Mouse (Mus musculus) forebrain, embryonic 14.5 days (tissue): ENCODE measurements around the gene Ngdn. TPM values are rescaled to one million over a fixed set of nuclear protein-coding genes. Genes with fewer than 3 reads are reported as not detected.
A peak's percentile ranks its signal among the peaks of the same experiment; 100 is the strongest.

Experiments
- ATAC-seq: fragments of 200-750 bp; cut with Nextera tagmentation; 2 replicates; pipeline ENCODE4 v1.8.0; 2017; ENCODE audit warnings: mild to moderate bottlenecking, moderate library complexity
- DNase-seq: peaks from one replicate; pipeline ENCODE4 v3.0.0-alpha.2; 2015; ENCODE audit warnings: low spot score
- H3K27ac ChIP-seq: fragments of 300-500 bp; sonication (generic); 2 replicates; pipeline ENCODE4 v1.5.1; 2014; ENCODE audit warnings: low read depth, mild to moderate bottlenecking, control low read depth, low read length, moderate library complexity
- H3K27me3 ChIP-seq: fragments of 300-500 bp; sonication (generic); replicated peaks from 2 replicates; pipeline ENCODE4 v1.6.1; 2014; ENCODE audit warnings: low read length, control low read depth, mixed read lengths; ENCODE audit not compliant: control insufficient read depth, insufficient read depth
- H3K36me3 ChIP-seq: fragments of 300-500 bp; sonication (generic); 2 replicates; pipeline ENCODE4 v1.6.1; 2014; ENCODE audit warnings: low read length, control low read depth; ENCODE audit not compliant: control insufficient read depth, insufficient read depth
- H3K4me1 ChIP-seq: fragments of 300-500 bp; sonication (generic); 2 replicates; pipeline ENCODE4 v1.6.1; 2014; ENCODE audit warnings: antibody characterized with exemption, low read length, control low read depth; ENCODE audit not compliant: control insufficient read depth, insufficient read depth
- H3K4me2 ChIP-seq: fragments of 300-500 bp; sonication (generic); 2 replicates; pipeline ENCODE4 v1.6.1; 2014; ENCODE audit warnings: mild to moderate bottlenecking, control low read depth, low read length
- H3K4me3 ChIP-seq: fragments of 300-500 bp; sonication (generic); 2 replicates; pipeline ENCODE4 v1.5.1; 2014; ENCODE audit warnings: low read depth, low read length, control low read depth
- H3K9ac ChIP-seq: fragments of 300-500 bp; sonication (generic); 2 replicates; pipeline ENCODE4 v1.6.1; 2014; ENCODE audit warnings: mild to moderate bottlenecking, low read length, control low read depth, moderate library complexity
- H3K9me3 ChIP-seq: fragments of 300-500 bp; sonication (generic); replicated peaks from 2 replicates; pipeline ENCODE4 v1.6.1; 2016; ENCODE audit warnings: low read length, control low read depth, mixed read lengths; ENCODE audit not compliant: control insufficient read depth
- WGBS: fragments of 180-500 bp; shearing (Covaris S2); extraction: QIAGEN DNeasy Blood & Tissue Kit; methylation state at CpG from one replicate; pipeline ENCODE4 v1.1.7; 2014; 5-methylcytosine and 5-hydroxymethylcytosine counted together
- polyA plus RNA-seq: library from polyadenylated mRNA; unstranded; fragments of >200 nt; fragmentation: Nextera tagmentation; extraction: Ambion mirVana; gene quantifications from 2 replicates; pipeline ENCODE4 v1.2.1, GENCODE M21; 2014

The Ngdn gene
- polyA plus RNA-seq, 1 experiment from 2014 or later: 64.1 TPM

GRCm38 (mm10) chr14:55003878-55004855 lies 11.1 kb upstream of the Ngdn start:
- Histone ChIP-seq H3K4me3 (no peak overlapping the region), H3K4me2 (no peak overlapping the region), H3K27me3 (no peaks in the 10 kb centered on the region), H3K36me3 (no peaks in the 10 kb centered on the region), H3K27ac (no peak overlapping the region), H3K9me3 (no peaks in the 10 kb centered on the region), H3K4me1 (peaks cover 11% of the 10 kb centered on the region), H3K9ac (no peak overlapping the region)
- ATAC-seq (0 out of 2 replicates have a peak, but pooled peaks have one; percentile 23), DNase-seq (peak; percentile 51)
- WGBS: 61% methylated on average over 18 of the region's 18 CpGs

GRCm38 (mm10) chr14:55005506-55005905 lies 9.7 kb upstream of the Ngdn start:
- H3K27me3 ChIP-seq: no peaks in the 10 kb centered on the region
- no peaks in the 10 kb centered on the region for H3K36me3 ChIP-seq
- DNase-seq (no peak), ATAC-seq (no peak)
- no peaks in the 10 kb centered on the region for H3K9me3 ChIP-seq
- H3K4me3 ChIP-seq: no peak overlapping the region
- H3K4me2 ChIP-seq: no peak overlapping the region
- no peak overlapping the region for H3K9ac ChIP-seq
- peaks cover 11% of the 10 kb centered on the region for H3K4me1 ChIP-seq
- WGBS: 86% methylated on average over 2 of the region's 2 CpGs
- no peak overlapping the region for H3K27ac ChIP-seq

GRCm38 (mm10) chr14:55005967-55006366 lies 9.3 kb upstream of the Ngdn start:
- H3K9ac ChIP-seq: no peak overlapping the region
- H3K27ac ChIP-seq: no peak overlapping the region
- DNase-seq (no peak), ATAC-seq (no peak)
- peaks cover 11% of the 10 kb centered on the region for H3K4me1 ChIP-seq
- 76% methylated on average over 8 of the region's 8 CpGs for WGBS
- H3K9me3 ChIP-seq: no peaks in the 10 kb centered on the region
- H3K4me3 ChIP-seq: no peak overlapping the region
- no peaks in the 10 kb centered on the region for H3K36me3 ChIP-seq
- no peaks in the 10 kb centered on the region for H3K27me3 ChIP-seq
- no peak overlapping the region for H3K4me2 ChIP-seq

GRCm38 (mm10) chr14:55006541-55006940 lies 8.7 kb upstream of the Ngdn start:
- Histone ChIP-seq H3K27me3 (no peaks in the 10 kb centered on the region), H3K9ac (no peak overlapping the region), H3K4me3 (no peak overlapping the region), H3K4me2 (no peak overlapping the region), H3K9me3 (no peaks in the 10 kb centered on the region), H3K4me1 (peaks cover 11% of the 10 kb centered on the region), H3K36me3 (no peaks in the 10 kb centered on the region), H3K27ac (no peak overlapping the region)
- ATAC-seq (no peak), DNase-seq (no peak)
- WGBS: 81% methylated on average over 3 of the region's 3 CpGs

GRCm38 (mm10) chr14:55007120-55007908 lies 7.9 kb upstream of the Ngdn start:
- DNase-seq (no peak), ATAC-seq (no peak)
- Histone ChIP-seq H3K4me2 (no peak overlapping the region), H3K9me3 (no peaks in the 10 kb centered on the region), H3K27me3 (no peaks in the 10 kb centered on the region), H3K4me3 (no peak overlapping the region), H3K36me3 (no peaks in the 10 kb centered on the region), H3K4me1 (peaks cover 11% of the 10 kb centered on the region), H3K9ac (no peak overlapping the region), H3K27ac (no peak overlapping the region)
- 87% methylated on average over 9 of the region's 9 CpGs for WGBS

GRCm38 (mm10) chr14:55008417-55008816 lies 6.8 kb upstream of the Ngdn start:
- Histone ChIP-seq H3K4me1 (peaks cover 10% of the 10 kb centered on the region), H3K4me2 (no peak overlapping the region), H3K36me3 (no peaks in the 10 kb centered on the region), H3K9me3 (no peaks in the 10 kb centered on the region), H3K4me3 (no peak overlapping the region), H3K27ac (no peak overlapping the region), H3K27me3 (no peaks in the 10 kb centered on the region), H3K9ac (no peak overlapping the region)
- WGBS: 84% methylated on average over 8 of the region's 8 CpGs
- DNase-seq (no peak), ATAC-seq (no peak)

GRCm38 (mm10) chr14:55011116-55011515 lies 4.1 kb upstream of the Ngdn start:
- ATAC-seq (no peak), DNase-seq (peak; percentile 42)
- Histone ChIP-seq H3K27ac (no peak overlapping the region), H3K4me3 (no peak overlapping the region), H3K36me3 (no peaks in the 10 kb centered on the region), H3K4me1 (peaks cover 4% of the 10 kb centered on the region), H3K9ac (no peak overlapping the region), H3K9me3 (no peaks in the 10 kb centered on the region), H3K4me2 (no peak overlapping the region), H3K27me3 (no peaks in the 10 kb centered on the region)
- WGBS: 61% methylated on average over 4 of the region's 4 CpGs

GRCm38 (mm10) chr14:55014591-55014990 lies 663 bp upstream of the Ngdn start:
- Histone ChIP-seq H3K27me3 (no peaks in the 10 kb centered on the region), H3K9ac (peak overlapping the region; percentile 79), H3K9me3 (no peaks in the 10 kb centered on the region), H3K4me2 (peak overlapping the region; percentile 61), H3K4me1 (peaks cover 4% of the 10 kb centered on the region), H3K36me3 (peaks cover 24% of the 10 kb centered on the region), H3K27ac (peak overlapping the region; percentile 94), H3K4me3 (peak overlapping the region; percentile 42)
- WGBS: under 1% methylated on average over 27 of the region's 27 CpGs
- ATAC-seq: peak; percentile 35
- no peak for DNase-seq
